Mouse (Mus musculus): ENCODE measurements around the gene Celsr3. TPM values are rescaled to one million over a fixed set of nuclear protein-coding genes. Genes with fewer than 3 reads are reported as not detected.

Celsr3 gene
- total and polyA plus RNA-seq, 3 experiments, result 0.03 to 0.12 TPM; not detected in 1

DNA sequence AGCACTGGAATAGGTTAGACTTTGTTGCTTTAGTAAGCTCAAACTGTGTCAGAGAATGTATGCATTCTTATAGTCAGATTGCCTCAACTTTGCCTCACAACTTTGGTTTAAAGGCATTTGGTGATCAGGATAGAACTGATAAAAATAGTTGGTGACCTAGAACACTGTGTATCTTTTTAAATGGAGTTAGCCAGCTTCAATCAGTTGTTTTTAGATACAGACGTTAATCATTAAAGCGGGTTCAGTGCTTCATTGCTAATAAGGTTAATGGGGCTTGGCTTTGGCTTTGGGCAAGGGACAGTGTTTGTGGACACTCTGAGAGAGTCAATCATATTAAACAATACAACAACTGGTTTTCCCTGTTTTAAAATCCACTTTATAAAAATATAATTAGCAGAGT lies 30.8 kb upstream of the Celsr3 start:
- Histone ChIP-seq H3K9ac (ENCODE audit: control insufficient read depth, low read depth, low read length, poor library complexity, severe bottlenecking) (no peak overlapping the region), H3K79me2 (ENCODE audit: control insufficient read depth, insufficient read depth, low read length, poor library complexity) (peaks cover 28% of the 10 kb centered on the region), H3K9me3 (replicated peaks; ENCODE audit: insufficient read depth, low read length) (no peaks in the 10 kb centered on the region), H3K4me1 (ENCODE audit: control insufficient read depth in 1 of 2, insufficient read depth in 2 of 2, low read length in 2 of 2) (peaks cover 10 to 12% of the 10 kb centered on the region in 2 experiments), H3K4me3 (ENCODE audit: control insufficient read depth in 1 of 2, insufficient read depth in 1 of 2, low read depth in 2 of 2, low read length in 2 of 2) (no peak overlapping the region), H3K36me3 (ENCODE audit: control insufficient read depth in 1 of 2, insufficient read depth in 2 of 2, low read length in 2 of 2) (peaks cover 3 to 20% of the 10 kb centered on the region in 2 experiments), H3K27ac (ENCODE audit: control insufficient read depth, low read depth, low read length) (no peak overlapping the region), H3K27me3 (ENCODE audit: control insufficient read depth in 1 of 2, insufficient read depth in 2 of 2, low read length in 2 of 2) (no peaks in the 10 kb centered on the region)
- TF ChIP-seq MAFK (IDR thresholded peaks at IDR 0.05; ENCODE audit: borderline replicate concordance, low read depth, low read length) (no peak), POLR2AphosphoS5 (IDR thresholded peaks at IDR 0.05; ENCODE audit: borderline replicate concordance, low read depth, low read length) (no peak), NELFE (IDR thresholded peaks at IDR 0.05; ENCODE audit: low read depth, low read length) (no peak), JUND (IDR thresholded peaks at IDR 0.05; ENCODE audit: low read depth, low read length) (no peak), TCF12 (IDR thresholded peaks at IDR 0.05; ENCODE audit: low read depth, low read length) (no peak), ZC3H11A (IDR thresholded peaks at IDR 0.05; ENCODE audit: low read depth, low read length) (no peak), SMC3 (IDR thresholded peaks at IDR 0.05; ENCODE audit: low read depth, low read length) (no peak), TAL1 (IDR thresholded peaks at IDR 0.05; ENCODE audit: low read length) (no peak), CHD1 (IDR thresholded peaks at IDR 0.05; ENCODE audit: low read depth, low read length) (no peak), MXI1 (IDR thresholded peaks at IDR 0.05; ENCODE audit: low read depth, low read length) (no peak), E2F4 (IDR thresholded peaks at IDR 0.05; ENCODE audit: borderline replicate concordance, low read depth, low read length) (no peak)
- no peak for DNase-seq (ENCODE audit: low read depth, low spot score)

GRCm38 (mm10) chr9:108795762-108796161 lies 30.4 kb upstream of the Celsr3 start:
- Histone ChIP-seq H3K79me2 (ENCODE audit: control insufficient read depth, insufficient read depth, low read length, poor library complexity) (peaks cover 28% of the 10 kb centered on the region), H3K9me3 (replicated peaks; ENCODE audit: insufficient read depth, low read length) (no peaks in the 10 kb centered on the region), H3K9ac (ENCODE audit: control insufficient read depth, low read depth, low read length, poor library complexity, severe bottlenecking) (no peak overlapping the region), H3K27ac (ENCODE audit: control insufficient read depth, low read depth, low read length) (no peak overlapping the region), H3K36me3 (ENCODE audit: control insufficient read depth in 1 of 2, insufficient read depth in 2 of 2, low read length in 2 of 2) (peaks cover 3 to 20% of the 10 kb centered on the region in 2 experiments), H3K4me1 (ENCODE audit: control insufficient read depth in 1 of 2, insufficient read depth in 2 of 2, low read length in 2 of 2) (peaks cover 10 to 12% of the 10 kb centered on the region in 2 experiments), H3K4me3 (ENCODE audit: control insufficient read depth in 1 of 2, insufficient read depth in 1 of 2, low read depth in 2 of 2, low read length in 2 of 2) (no peak overlapping the region), H3K27me3 (ENCODE audit: control insufficient read depth in 1 of 2, insufficient read depth in 2 of 2, low read length in 2 of 2) (no peaks in the 10 kb centered on the region)
- peak; percentile 50 for DNase-seq (ENCODE audit: low read depth, low spot score)
- TF ChIP-seq ZMIZ1 (IDR thresholded peaks at IDR 0.05; ENCODE audit: low read depth, low read length) (no peak), MAX (IDR thresholded peaks at IDR 0.05; ENCODE audit: low read length) (no peak), MYB (IDR thresholded peaks at IDR 0.05; ENCODE audit: low read depth, low read length) (no peak), HCFC1 (IDR thresholded peaks at IDR 0.05; ENCODE audit: low read depth, low read length) (no peak), POLR2A (IDR thresholded peaks at IDR 0.05; ENCODE audit: control insufficient read depth in 1 of 2, insufficient read depth in 1 of 2, low read depth in 1 of 2, low read length in 2 of 2, poor library complexity in 1 of 2) (no peak), TCF12 (IDR thresholded peaks at IDR 0.05; ENCODE audit: low read depth, low read length) (no peak), SIN3A (IDR thresholded peaks at IDR 0.05; ENCODE audit: low read length) (no peak), GABPA (IDR thresholded peaks at IDR 0.05; ENCODE audit: low read depth, low read length) (no peak), JUND (IDR thresholded peaks at IDR 0.05; ENCODE audit: low read depth, low read length) (no peak), TBP (IDR thresholded peaks at IDR 0.05; ENCODE audit: low read depth, low read length) (no peak)
